Mouse (Mus musculus) erythroblast, embryonic 14.5 days (primary cell): Measurements from ENCODE around the gene Bdh2. TPM values are rescaled to one million over a fixed set of nuclear protein-coding genes. Genes with fewer than 3 reads are reported as not detected.

Experiments
- H3K27me3 ChIP-seq: 2 replicates; pipeline ENCODE4 v1.6.1; 2012; ENCODE audit warnings: inconsistent platforms; ENCODE audit not compliant: control insufficient read depth
- H3K36me3 ChIP-seq: 2 replicates; pipeline ENCODE4 v1.6.1; 2012; ENCODE audit warnings: mild to moderate bottlenecking, inconsistent platforms; ENCODE audit not compliant: control insufficient read depth
- H3K4me1 ChIP-seq: 2 replicates; pipeline ENCODE4 v1.6.1; 2012; ENCODE audit warnings: inconsistent platforms; ENCODE audit not compliant: control insufficient read depth
- H3K4me3 ChIP-seq: replicated peaks from 2 replicates; pipeline ENCODE3; 2012; ENCODE audit warnings: moderate library complexity, mild to moderate bottlenecking, inconsistent platforms
- H3K9me3 ChIP-seq: 2 replicates; pipeline ENCODE4 v1.6.1; 2012; ENCODE audit warnings: low read length, inconsistent platforms, mixed read lengths; ENCODE audit not compliant: control insufficient read depth
- GATA1 ChIP-seq: IDR thresholded peaks from 2 replicates; pipeline ENCODE4 v1.6.1; 2012; ENCODE audit warnings: low read length, inconsistent platforms, mixed read lengths
- TAL1 ChIP-seq: IDR thresholded peaks from 3 replicates; pipeline ENCODE4 v1.6.1; 2012; ENCODE audit warnings: low read length, inconsistent platforms, mixed read lengths
- polyA plus RNA-seq: library from polyadenylated mRNA; stranded (reverse); fragments of >175 nt; gene quantifications from 2 replicates; pipeline ENCODE4 v1.2.3, GENCODE M21; 2012

Bdh2 gene
- polyA plus RNA-seq, 1 experiment: not detected

GRCm38 (mm10) chr3:135268616-135269015, 12.4 kb upstream of the Bdh2 start:
- peaks cover 100% of the 10 kb centered on the region for H3K36me3 ChIP-seq
- TF ChIP-seq TAL1: no peak
- no peak for TF ChIP-seq GATA1

GRCm38 (mm10) chr3:135269391-135269990, 11.5 kb upstream of the Bdh2 start:
- Histone ChIP-seq H3K36me3 (peaks cover 95% of the 10 kb centered on the region), H3K9me3 (no peaks in the 10 kb centered on the region), H3K27me3 (no peaks in the 10 kb centered on the region), H3K4me1 (no peaks in the 10 kb centered on the region), H3K4me3 (no peak overlapping the region)
- TF ChIP-seq TAL1: no peak
- TF ChIP-seq GATA1: no peak

More at GRCm38 (mm10) chr3:135268616-135269015, 12.4 kb upstream of the Bdh2 start:
- Histone ChIP-seq H3K4me3 (no peak overlapping the region), H3K9me3 (no peaks in the 10 kb centered on the region), H3K27me3 (no peaks in the 10 kb centered on the region), H3K4me1 (no peaks in the 10 kb centered on the region)

- H3K36me3 ChIP-seq: peaks cover 70% of the 10 kb centered on the region
- H3K9me3 ChIP-seq: no peaks in the 10 kb centered on the region
- H3K4me1 ChIP-seq: no peaks in the 10 kb centered on the region
- no peaks in the 10 kb centered on the region for H3K27me3 ChIP-seq
- TF ChIP-seq GATA1: no peak
- no peak for TF ChIP-seq TAL1
- no peak overlapping the region for H3K4me3 ChIP-seq
These were observed 8.4 kb upstream of the Bdh2 start for GRCm38 (mm10) chr3:135272627-135273026.

- Histone ChIP-seq H3K27me3 (no peaks in the 10 kb centered on the region), H3K36me3 (peaks cover 66% of the 10 kb centered on the region), H3K4me3 (no peak overlapping the region), H3K9me3 (no peaks in the 10 kb centered on the region), H3K4me1 (no peaks in the 10 kb centered on the region)
- no peak for TF ChIP-seq TAL1
- no peak for TF ChIP-seq GATA1
These were observed 8.0 kb upstream of the Bdh2 start for GRCm38 (mm10) chr3:135273047-135273446.

- TF ChIP-seq TAL1 (no peak), GATA1 (no peak)
- no peaks in the 10 kb centered on the region for H3K4me1 ChIP-seq
- no peaks in the 10 kb centered on the region; the same call in 1 of the 2 replicates for H3K36me3 ChIP-seq
- no peaks in the 10 kb centered on the region for H3K9me3 ChIP-seq
- no peaks in the 10 kb centered on the region for H3K27me3 ChIP-seq
- H3K4me3 ChIP-seq: no peak overlapping the region
These were observed 861 bp upstream of the Bdh2 start for GRCm38 (mm10) chr3:135280160-135280559.

GRCm38 (mm10) chr3:135281701-135282100, 680 bp downstream of the Bdh2 start:
- Histone ChIP-seq H3K36me3 (no peaks in the 10 kb centered on the region), H3K9me3 (no peaks in the 10 kb centered on the region), H3K27me3 (no peaks in the 10 kb centered on the region), H3K4me1 (no peaks in the 10 kb centered on the region), H3K4me3 (no peak overlapping the region)
- no peak for TF ChIP-seq TAL1
- TF ChIP-seq GATA1: no peak

GRCm38 (mm10) chr3:135285256-135285655, 4.2 kb downstream of the Bdh2 start:
- TF ChIP-seq TAL1: no peak
- TF ChIP-seq GATA1: no peak
- Histone ChIP-seq H3K4me1 (no peaks in the 10 kb centered on the region), H3K36me3 (no peaks in the 10 kb centered on the region), H3K4me3 (no peak overlapping the region), H3K9me3 (no peaks in the 10 kb centered on the region), H3K27me3 (no peaks in the 10 kb centered on the region)

GRCm38 (mm10) chr3:135285807-135286206, 4.8 kb downstream of the Bdh2 start:
- no peaks in the 10 kb centered on the region for H3K9me3 ChIP-seq
- H3K4me3 ChIP-seq: no peak overlapping the region
- H3K4me1 ChIP-seq: no peaks in the 10 kb centered on the region
- TF ChIP-seq TAL1: no peak
- TF ChIP-seq GATA1: no peak
- H3K27me3 ChIP-seq: no peaks in the 10 kb centered on the region
- H3K36me3 ChIP-seq: no peaks in the 10 kb centered on the region

GRCm38 (mm10) chr3:135288138-135288750, 7.2 kb downstream of the Bdh2 start:
- Histone ChIP-seq H3K4me1 (no peaks in the 10 kb centered on the region), H3K4me3 (no peak overlapping the region)
- TF ChIP-seq GATA1 (no peak), TAL1 (no peak)

GRCm38 (mm10) chr3:135289148-135289547, 8.1 kb downstream of the Bdh2 start:
- TF ChIP-seq TAL1 (no peak), GATA1 (no peak)
- H3K9me3 ChIP-seq: no peaks in the 10 kb centered on the region

More at GRCm38 (mm10) chr3:135288138-135288750, 7.2 kb downstream of the Bdh2 start:
- Histone ChIP-seq H3K27me3 (no peaks in the 10 kb centered on the region), H3K36me3 (no peaks in the 10 kb centered on the region), H3K9me3 (no peaks in the 10 kb centered on the region)

More at GRCm38 (mm10) chr3:135289148-135289547, 8.1 kb downstream of the Bdh2 start:
- no peaks in the 10 kb centered on the region for H3K36me3 ChIP-seq
- H3K4me1 ChIP-seq: no peaks in the 10 kb centered on the region
- no peaks in the 10 kb centered on the region for H3K27me3 ChIP-seq
- H3K4me3 ChIP-seq: no peak overlapping the region
